In genomic region chr7:4748321-4748720, GRCm38 (mm10) we compare ENCODE assay signal across 32 mouse cellular contexts. TPM values are rescaled to one million over a fixed set of nuclear protein-coding genes. Genes with fewer than 3 reads are reported as not detected.
A peak's percentile ranks its signal among the peaks of the same experiment; 100 is the strongest.
DNase-seq lines count a peak whose midpoint lies in the region; ATAC-seq and TF ChIP-seq lines count a peak whose summit lies in the region.
"Had no signal": no experiment of that assay in that cellular context is flagged by ENCODE, and none has a peak within 500 bp of the region (broad histone marks: within the 10 kb centered on the region; RNA-seq: fewer than 3 reads in every experiment).

No protein-coding gene starts in this region.

- no peak overlapping the region for H3K9ac ChIP-seq in heart, embryonic 12.5 days
- H3K9ac ChIP-seq in liver, embryonic 14.5 days (replicated peaks) = peak overlapping the region; percentile 68
- H3K9ac ChIP-seq in kidney, embryonic 15.5 days = no peak overlapping the region
- H3K9ac ChIP-seq in midbrain, embryonic 15.5 days = no peak overlapping the region
- H3K9ac ChIP-seq: embryonic facial prominence, embryonic 13.5 days; forebrain, embryonic 15.5 days; heart, embryonic 13.5 days; hindbrain, embryonic 13.5 days; lung, embryonic 15.5 days; neural tube, embryonic 13.5 days had no signal

- H3K4me3 ChIP-seq in heart, embryonic 10.5 days = no peak overlapping the region
- H3K4me3 ChIP-seq in heart, embryonic 12.5 days = no peak overlapping the region
- no peak overlapping the region for H3K4me3 ChIP-seq in embryonic fibroblast, embryonic 13.5 days (ENCODE audit: insufficient read depth, low read length)
- no peak overlapping the region for H3K4me3 ChIP-seq in liver, embryonic 14.5 days (ENCODE audit: insufficient read depth in 1 of 2, low read depth in 2 of 2, low read length in 2 of 2)
- no peak overlapping the region for H3K4me3 ChIP-seq in kidney, embryonic 15.5 days (replicated peaks)
- H3K4me3 ChIP-seq in hindbrain, embryonic 10.5 days = no peak overlapping the region
- H3K4me3 ChIP-seq in midbrain, embryonic 15.5 days = no peak overlapping the region
- H3K4me3 ChIP-seq: embryonic facial prominence, embryonic 13.5 days; forebrain, embryonic 15.5 days; heart, embryonic 13.5 days; hindbrain, embryonic 13.5 days; lung, embryonic 15.5 days; myocyte; neural tube, embryonic 13.5 days had no signal

- H3K27ac ChIP-seq in heart, embryonic 10.5 days = peak overlapping the region; percentile 13; the same call in 1 of the 2 replicates
- no peak overlapping the region for H3K27ac ChIP-seq in heart, embryonic 12.5 days (ENCODE audit: poor library complexity, severe bottlenecking)
- no peak overlapping the region for H3K27ac ChIP-seq in embryonic fibroblast, embryonic 13.5 days (ENCODE audit: insufficient read depth, low read length)
- peak overlapping the region; percentile 97 for H3K27ac ChIP-seq in liver, embryonic 14.5 days
- no peak overlapping the region for H3K27ac ChIP-seq in kidney, embryonic 15.5 days
- no peak overlapping the region for H3K27ac ChIP-seq in hindbrain, embryonic 10.5 days
- no peak overlapping the region for H3K27ac ChIP-seq in midbrain, embryonic 15.5 days
- H3K27ac ChIP-seq: embryonic facial prominence, embryonic 13.5 days; forebrain, embryonic 15.5 days; heart, embryonic 13.5 days; hindbrain, embryonic 13.5 days; lung, embryonic 15.5 days; macrophage; neural tube, embryonic 13.5 days had no signal

- peaks cover 33% of the 10 kb centered on the region for H3K36me3 ChIP-seq in heart, embryonic 10.5 days
- peaks cover 35% of the 10 kb centered on the region for H3K36me3 ChIP-seq in heart, embryonic 12.5 days
- peaks cover 15% of the 10 kb centered on the region for H3K36me3 ChIP-seq in liver, embryonic 14.5 days (replicated peaks; ENCODE audit: control insufficient read depth, insufficient read depth, low read depth)
- H3K36me3 ChIP-seq in kidney, embryonic 15.5 days = peaks cover 43% of the 10 kb centered on the region
- H3K36me3 ChIP-seq in hindbrain, embryonic 10.5 days = peaks cover 38% of the 10 kb centered on the region
- H3K36me3 ChIP-seq in midbrain, embryonic 15.5 days (replicated peaks) = no peaks in the 10 kb centered on the region; the same call in 1 of the 2 replicates

- peak; percentile 39; the same call in 1 of the 2 replicates for TF ChIP-seq POLR2A in embryonic fibroblast, embryonic 13.5 days (IDR thresholded peaks at IDR 0.05; ENCODE audit: low read depth, low read length)

- no peak for TF ChIP-seq CTCF in embryonic fibroblast, embryonic 13.5 days (IDR thresholded peaks at IDR 0.05; ENCODE audit: borderline replicate concordance, insufficient read depth, low read length)
- TF ChIP-seq CTCF in liver, embryonic 14.5 days (IDR thresholded peaks at IDR 0.05; ENCODE audit: low read depth) = peak; percentile 27

- ATAC-seq in heart, embryonic 12.5 days (ENCODE audit: insufficient number of reproducible peaks, low FRiP score) = no peak
- no peak for ATAC-seq in liver, embryonic 14.5 days (ENCODE audit: insufficient read depth)
- no peak for ATAC-seq in kidney, embryonic 15.5 days (replicated peaks; ENCODE audit: low FRiP score)
- no peak for ATAC-seq in midbrain, embryonic 15.5 days (replicated peaks)
- ATAC-seq: forebrain, embryonic 15.5 days; inflammation-experienced regulatory T-cells, adult 6 months; midbrain, embryonic 16.5 days had no signal

- 68% methylated on average over 4 of the region's 4 CpGs for WGBS in heart, embryonic 10.5 days
- WGBS in heart, embryonic 12.5 days = 66% methylated on average over 4 of the region's 4 CpGs
- 67% methylated on average over 4 of the region's 4 CpGs for WGBS in liver, embryonic 14.5 days (ENCODE audit: insufficient replicate concordance)
- WGBS in kidney, embryonic 15.5 days = 78% methylated on average over 4 of the region's 4 CpGs
- WGBS in hindbrain, embryonic 10.5 days = 80% methylated on average over 4 of the region's 4 CpGs
- 87% methylated on average over 4 of the region's 4 CpGs for WGBS in midbrain, embryonic 15.5 days

- H3K9me3 ChIP-seq in heart, embryonic 10.5 days = no peaks in the 10 kb centered on the region
- no peaks in the 10 kb centered on the region for H3K9me3 ChIP-seq in heart, embryonic 12.5 days (replicated peaks)
- H3K9me3 ChIP-seq in liver, embryonic 14.5 days (ENCODE audit: control insufficient read depth, low read length) = no peaks in the 10 kb centered on the region
- H3K9me3 ChIP-seq in kidney, embryonic 15.5 days (replicated peaks) = no peaks in the 10 kb centered on the region
- H3K9me3 ChIP-seq in hindbrain, embryonic 10.5 days = no peaks in the 10 kb centered on the region
- no peaks in the 10 kb centered on the region for H3K9me3 ChIP-seq in midbrain, embryonic 15.5 days
- H3K9me3 ChIP-seq: embryonic facial prominence, embryonic 13.5 days; forebrain, embryonic 15.5 days; G1E; heart, embryonic 13.5 days; hindbrain, embryonic 13.5 days; lung, embryonic 15.5 days; neural tube, embryonic 13.5 days had no signal

- H3K4me2 ChIP-seq in heart, embryonic 12.5 days = no peak overlapping the region
- peak overlapping the region; percentile 95 for H3K4me2 ChIP-seq in liver, embryonic 14.5 days (ENCODE audit: low read depth)
- H3K4me2 ChIP-seq in kidney, embryonic 15.5 days = no peak overlapping the region
- H3K4me2 ChIP-seq in midbrain, embryonic 15.5 days = no peak overlapping the region
- H3K4me2 ChIP-seq: embryonic facial prominence, embryonic 13.5 days; forebrain, embryonic 15.5 days; heart, embryonic 13.5 days; hindbrain, embryonic 13.5 days; lung, embryonic 15.5 days; neural tube, embryonic 13.5 days had no signal

- no peaks in the 10 kb centered on the region for H3K27me3 ChIP-seq in heart, embryonic 10.5 days (ENCODE audit: insufficient read depth, poor library complexity, severe bottlenecking)
- no peaks in the 10 kb centered on the region for H3K27me3 ChIP-seq in heart, embryonic 12.5 days (replicated peaks)
- no peaks in the 10 kb centered on the region for H3K27me3 ChIP-seq in liver, embryonic 14.5 days (ENCODE audit: control insufficient read depth, insufficient read depth, low read length)
- no peaks in the 10 kb centered on the region for H3K27me3 ChIP-seq in kidney, embryonic 15.5 days
- 0 out of 2 replicates have a peak, but pooled peaks cover 3% of the 10 kb centered on the region for H3K27me3 ChIP-seq in hindbrain, embryonic 10.5 days (ENCODE audit: insufficient read depth, poor library complexity, severe bottlenecking)
- H3K27me3 ChIP-seq in midbrain, embryonic 15.5 days (replicated peaks) = no peaks in the 10 kb centered on the region
- H3K27me3 ChIP-seq: embryonic facial prominence, embryonic 13.5 days; forebrain, embryonic 15.5 days; heart, embryonic 13.5 days; lung, embryonic 15.5 days; neural tube, embryonic 13.5 days had no signal

- DNase-seq in heart, embryonic 10.5 days (ENCODE audit: low spot score) = no peak
- DNase-seq in ES-CJ7 (ENCODE audit: low read depth, low spot score) = peak; percentile 72
- no peak for DNase-seq in liver, embryonic 14.5 days (ENCODE audit: low read depth in 3 of 3, low spot score in 3 of 3)
- DNase-seq in hindbrain, embryonic 10.5 days (ENCODE audit: low spot score) = no peak
- DNase-seq: adrenal gland, postnatal 14 days; cerebellum, adult 8-10 months; cerebellum, postnatal 36 days; embryo, embryonic 11 days; gastrocnemius, postnatal 36 days; kidney, adult 8-10 months; kidney, postnatal 14 days; retina, postnatal 1 day; right cerebral cortex, postnatal 25 days; thymus, adult 18-20 months; thymus, postnatal 36 days had no signal

- peaks cover 37% of the 10 kb centered on the region for H3K4me1 ChIP-seq in heart, embryonic 10.5 days
- peaks cover 21% of the 10 kb centered on the region for H3K4me1 ChIP-seq in heart, embryonic 12.5 days (replicated peaks)
- no peaks in the 10 kb centered on the region for H3K4me1 ChIP-seq in embryonic fibroblast, embryonic 13.5 days (ENCODE audit: control insufficient read depth, insufficient read depth, low read length)
- peaks cover 74 to 80% of the 10 kb centered on the region in 2 experiments for H3K4me1 ChIP-seq in liver, embryonic 14.5 days (replicated peaks; ENCODE audit: control insufficient read depth in 2 of 2, insufficient read depth in 2 of 2, low read length in 1 of 2)
- H3K4me1 ChIP-seq in kidney, embryonic 15.5 days = peaks cover 22% of the 10 kb centered on the region
- H3K4me1 ChIP-seq in hindbrain, embryonic 10.5 days (replicated peaks) = peaks cover 39% of the 10 kb centered on the region
- peaks cover 18% of the 10 kb centered on the region for H3K4me1 ChIP-seq in midbrain, embryonic 15.5 days

- no peak for TF ChIP-seq EP300 in liver, embryonic 14.5 days (IDR thresholded peaks at IDR 0.05; ENCODE audit: low read depth)

RNA-seq across cellular contexts. Expression of gene Cox6b2, which starts 4.6 kb away (rescaled TPM):
- polyA plus RNA-seq in heart, embryonic 10.5 days (2016; fragmentation: Nextera tagmentation; extraction: Ambion mirVana) = 37.6 and 42.2 TPM in 2 replicates
- 41.0 and 44.4 TPM in 2 replicates for polyA plus RNA-seq in heart, embryonic 12.5 days (2016; fragmentation: Nextera tagmentation; extraction: Ambion mirVana)
- polyA plus RNA-seq in embryonic fibroblast, embryonic 13.5 days (2011; ENCODE audit: insufficient read length, low read depth, missing spikeins) = 62.2 and 87.1 TPM in 2 replicates
- 111 and 119 TPM in 2 replicates for polyA plus RNA-seq in liver, embryonic 14.5 days (2012; rRNA removed)
- 81.9 and 88.1 TPM in 2 replicates for polyA plus RNA-seq in liver, embryonic 14.5 days (2014; fragmentation: Nextera tagmentation; extraction: Ambion mirVana)
- polyA plus RNA-seq in kidney, embryonic 15.5 days (2015; fragmentation: Nextera tagmentation; extraction: Ambion mirVana) = 68.3 and 78.0 TPM in 2 replicates
- 40.8 and 46.1 TPM in 2 replicates for polyA plus RNA-seq in hindbrain, embryonic 10.5 days (2016; fragmentation: Nextera tagmentation; extraction: Ambion mirVana)
- polyA plus RNA-seq in midbrain, embryonic 15.5 days (2015; fragmentation: Nextera tagmentation; extraction: Ambion mirVana) = 21.6 and 23.6 TPM in 2 replicates
- polyA plus RNA-seq: macrophage had no signal

RNA-seq across cellular contexts. Expression of gene Kmt5c, which starts 8.4 kb away (rescaled TPM):
- polyA plus RNA-seq in heart, embryonic 10.5 days (2016; fragmentation: Nextera tagmentation; extraction: Ambion mirVana) = 76.1 and 77.6 TPM in 2 replicates
- polyA plus RNA-seq in heart, embryonic 12.5 days (2016; fragmentation: Nextera tagmentation; extraction: Ambion mirVana) = 60.7 and 65.0 TPM in 2 replicates
- 15.9 and 18.3 TPM in 2 replicates for polyA plus RNA-seq in embryonic fibroblast, embryonic 13.5 days (2011; ENCODE audit: insufficient read length, low read depth, missing spikeins)
- polyA plus RNA-seq in liver, embryonic 14.5 days (2012; rRNA removed) = 75.7 and 78.7 TPM in 2 replicates
- 37.8 and 44.7 TPM in 2 replicates for polyA plus RNA-seq in liver, embryonic 14.5 days (2014; fragmentation: Nextera tagmentation; extraction: Ambion mirVana)
- polyA plus RNA-seq in kidney, embryonic 15.5 days (2015; fragmentation: Nextera tagmentation; extraction: Ambion mirVana) = 79.3 and 90.8 TPM in 2 replicates
- 94.8 and 106 TPM in 2 replicates for polyA plus RNA-seq in hindbrain, embryonic 10.5 days (2016; fragmentation: Nextera tagmentation; extraction: Ambion mirVana)
- polyA plus RNA-seq in midbrain, embryonic 15.5 days (2015; fragmentation: Nextera tagmentation; extraction: Ambion mirVana) = 75.3 and 77.2 TPM in 2 replicates

RNA-seq across cellular contexts. Expression of gene Fam71e2, which starts 22.8 kb away (rescaled TPM):
- not detected in 2 replicates for polyA plus RNA-seq in heart, embryonic 10.5 days (2016; fragmentation: Nextera tagmentation; extraction: Ambion mirVana)
- not detected in 2 replicates for polyA plus RNA-seq in heart, embryonic 12.5 days (2016; fragmentation: Nextera tagmentation; extraction: Ambion mirVana)
- polyA plus RNA-seq in embryonic fibroblast, embryonic 13.5 days (2011; ENCODE audit: insufficient read length, low read depth, missing spikeins) = not detected in 2 replicates
- not detected in 2 replicates for polyA plus RNA-seq in liver, embryonic 14.5 days (2012; rRNA removed)
- not detected in 2 replicates for polyA plus RNA-seq in liver, embryonic 14.5 days (2014; fragmentation: Nextera tagmentation; extraction: Ambion mirVana)
- polyA plus RNA-seq in kidney, embryonic 15.5 days (2015; fragmentation: Nextera tagmentation; extraction: Ambion mirVana) = not detected in 2 replicates
- polyA plus RNA-seq in hindbrain, embryonic 10.5 days (2016; fragmentation: Nextera tagmentation; extraction: Ambion mirVana) = not detected in 2 replicates
- not detected in 2 replicates for polyA plus RNA-seq in midbrain, embryonic 15.5 days (2015; fragmentation: Nextera tagmentation; extraction: Ambion mirVana)
- polyA plus RNA-seq: brain, embryonic 14.5 days; embryonic facial prominence, embryonic 13.5 days; forebrain, embryonic 15.5 days; G1E; heart, embryonic 13.5 days; hindbrain, embryonic 13.5 days; inflammation-experienced regulatory T-cells, adult 6 months; lung, embryonic 15.5 days; macrophage; midbrain, embryonic 16.5 days; myocyte; neural tube, embryonic 13.5 days; stomach, embryonic 16.5 days had no signal

RNA-seq across cellular contexts. Expression of gene Tmem150b, which starts 23.3 kb away (rescaled TPM):
- polyA plus RNA-seq in heart, embryonic 10.5 days (2016; fragmentation: Nextera tagmentation; extraction: Ambion mirVana) = not detected in 2 replicates
- polyA plus RNA-seq in heart, embryonic 12.5 days (2016; fragmentation: Nextera tagmentation; extraction: Ambion mirVana) = 0.08 TPM in 1 of 2 replicates, not detected in the other
- not detected in 2 replicates for polyA plus RNA-seq in embryonic fibroblast, embryonic 13.5 days (2011; ENCODE audit: insufficient read length, low read depth, missing spikeins)
- polyA plus RNA-seq in liver, embryonic 14.5 days (2012; rRNA removed) = 0.31 TPM in 2 replicates
- polyA plus RNA-seq in liver, embryonic 14.5 days (2014; fragmentation: Nextera tagmentation; extraction: Ambion mirVana) = 0.18 TPM in 1 of 2 replicates, not detected in the other
- 0.12 TPM in 1 of 2 replicates, not detected in the other for polyA plus RNA-seq in kidney, embryonic 15.5 days (2015; fragmentation: Nextera tagmentation; extraction: Ambion mirVana)
- polyA plus RNA-seq in hindbrain, embryonic 10.5 days (2016; fragmentation: Nextera tagmentation; extraction: Ambion mirVana) = 0.14 and 0.17 TPM in 2 replicates
- polyA plus RNA-seq in midbrain, embryonic 15.5 days (2015; fragmentation: Nextera tagmentation; extraction: Ambion mirVana) = 0.09 and 0.25 TPM in 2 replicates
- polyA plus RNA-seq: inflammation-experienced regulatory T-cells, adult 6 months had no signal

RNA-seq across cellular contexts. Expression of gene Il11, which starts 34.3 kb away (rescaled TPM):
- 0.15 and 0.20 TPM in 2 replicates for polyA plus RNA-seq in heart, embryonic 10.5 days (2016; fragmentation: Nextera tagmentation; extraction: Ambion mirVana)
- polyA plus RNA-seq in heart, embryonic 12.5 days (2016; fragmentation: Nextera tagmentation; extraction: Ambion mirVana) = 0.28 TPM in 1 of 2 replicates, not detected in the other
- polyA plus RNA-seq in embryonic fibroblast, embryonic 13.5 days (2011; ENCODE audit: insufficient read length, low read depth, missing spikeins) = 3.3 and 7.8 TPM in 2 replicates
- 0.03 and 0.09 TPM in 2 replicates for polyA plus RNA-seq in liver, embryonic 14.5 days (2012; rRNA removed)
- polyA plus RNA-seq in liver, embryonic 14.5 days (2014; fragmentation: Nextera tagmentation; extraction: Ambion mirVana) = not detected in 2 replicates
- 0.27 and 0.30 TPM in 2 replicates for polyA plus RNA-seq in kidney, embryonic 15.5 days (2015; fragmentation: Nextera tagmentation; extraction: Ambion mirVana)
- polyA plus RNA-seq in hindbrain, embryonic 10.5 days (2016; fragmentation: Nextera tagmentation; extraction: Ambion mirVana) = 0.44 and 0.96 TPM in 2 replicates
- 1.0 and 1.6 TPM in 2 replicates for polyA plus RNA-seq in midbrain, embryonic 15.5 days (2015; fragmentation: Nextera tagmentation; extraction: Ambion mirVana)
- polyA plus RNA-seq: embryonic facial prominence, embryonic 13.5 days; heart, embryonic 13.5 days; inflammation-experienced regulatory T-cells, adult 6 months; macrophage had no signal

Comparison
In these comparisons a context has a peak if more than half of its experiments do, and no peak if none do; other contexts are left out.
1. H3K27ac ChIP-seq: peak in heart, embryonic 10.5 days (single experiment) and liver, embryonic 14.5 days (single experiment); none in heart, embryonic 12.5 days (single experiment), embryonic fibroblast, embryonic 13.5 days (single experiment), kidney, embryonic 15.5 days (single experiment), hindbrain, embryonic 10.5 days (single experiment) and midbrain, embryonic 15.5 days (single experiment).